Mouse (Mus musculus) E14TG2a.4 (cell line): ENCODE data around the gene Svbp.

Experiments used
- CTCF ChIP-seq: conservative IDR thresholded peaks from 2 replicates; pipeline ENCODE4 v1.5.1; 2014; ENCODE audit warnings: low read length
- NANOG ChIP-seq: IDR thresholded peaks from 2 replicates; pipeline ENCODE4 v1.6.1; 2014; ENCODE audit warnings: borderline replicate concordance, low read length, mixed read lengths

- TF ChIP-seq NANOG (no peak), CTCF (no peak)
Observed at GRCm38 (mm10) chr4:119246688-119247225, 51.7 kb downstream of the Svbp start.
